Mouse (Mus musculus): ENCODE results near the gene Ints14.
A peak's percentile ranks its signal among the peaks of the same experiment; 100 is the strongest.
"Not testable (repeated sequence)": the region's sequence is repeated elsewhere in the genome, so short reads cannot be mapped to it uniquely, and the experiment has no call there.

Gene Ints14

GRCm38 (mm10) chr9:64952055-64952454 is 8.7 kb upstream of the Ints14 start:
- DNase-seq (ENCODE audit: low read depth, low spot score) = no peak

- DNase-seq (ENCODE audit: low read depth, low spot score) = no peak
Measured at GRCm38 (mm10) chr9:64953190-64953589, 7.5 kb upstream of the Ints14 start.

DNA sequence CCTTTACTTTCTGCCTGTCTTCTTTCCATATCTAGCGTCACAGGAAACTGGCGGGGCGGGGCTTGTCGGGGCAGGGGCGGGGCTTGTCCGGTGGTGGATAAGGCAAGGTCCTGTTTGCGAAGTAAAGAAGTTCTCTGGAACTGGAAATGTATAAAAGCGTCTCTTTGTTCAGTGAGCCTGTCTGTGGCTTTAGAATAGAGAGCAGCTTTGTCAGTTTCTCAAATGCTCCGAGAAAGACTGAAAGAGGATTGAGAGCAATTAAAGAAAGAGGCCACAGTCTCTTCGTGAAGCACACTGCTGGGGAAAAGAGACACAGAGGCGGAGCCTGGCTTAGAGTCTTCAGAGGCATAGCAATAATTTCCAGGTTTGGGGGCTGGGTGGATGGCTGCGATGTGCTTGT is 4.4 kb upstream of the Ints14 start:
- peak; percentile 27 for DNase-seq (ENCODE audit: low read depth, low spot score)

DNA sequence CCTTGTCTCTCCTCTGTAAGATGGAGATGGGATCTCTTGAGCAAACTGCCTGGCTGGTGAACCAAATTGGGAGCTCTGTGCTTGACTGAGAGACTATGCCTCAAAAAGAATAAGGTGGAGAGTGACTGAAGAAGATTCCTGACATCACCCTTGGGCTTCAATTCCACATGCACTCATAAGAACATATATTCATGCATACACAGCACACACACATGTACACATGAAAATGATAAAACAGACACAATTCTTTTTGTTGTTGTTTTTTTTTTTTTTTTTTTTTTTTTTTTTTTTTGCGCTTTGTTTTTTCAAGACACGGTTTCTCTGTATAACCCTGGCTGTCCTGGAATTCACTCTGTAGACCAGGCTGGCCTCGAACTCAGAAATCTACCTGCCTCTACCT is 3.4 kb upstream of the Ints14 start:
- no peak for DNase-seq (ENCODE audit: low read depth, low spot score)

DNA sequence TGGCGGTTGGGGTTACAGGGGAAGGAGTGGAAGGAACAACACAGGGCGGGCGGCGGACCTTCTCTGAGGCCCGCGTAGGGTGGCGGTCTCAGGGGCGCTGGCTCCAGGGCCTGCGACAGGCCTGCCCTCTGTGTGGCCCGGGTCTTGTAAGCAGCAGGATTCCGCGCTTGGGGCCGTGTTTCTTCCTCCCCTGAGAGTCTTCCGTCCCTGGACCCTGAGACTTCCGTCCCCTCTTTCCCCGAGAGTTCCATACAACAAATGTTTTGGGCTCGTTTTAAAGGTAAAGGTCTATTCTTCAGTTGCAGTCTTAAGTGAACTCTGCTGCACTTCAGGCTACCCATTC is 244 bp downstream of the Ints14 start:
- DNase-seq (ENCODE audit: low read depth, low spot score) = no peak

DNA sequence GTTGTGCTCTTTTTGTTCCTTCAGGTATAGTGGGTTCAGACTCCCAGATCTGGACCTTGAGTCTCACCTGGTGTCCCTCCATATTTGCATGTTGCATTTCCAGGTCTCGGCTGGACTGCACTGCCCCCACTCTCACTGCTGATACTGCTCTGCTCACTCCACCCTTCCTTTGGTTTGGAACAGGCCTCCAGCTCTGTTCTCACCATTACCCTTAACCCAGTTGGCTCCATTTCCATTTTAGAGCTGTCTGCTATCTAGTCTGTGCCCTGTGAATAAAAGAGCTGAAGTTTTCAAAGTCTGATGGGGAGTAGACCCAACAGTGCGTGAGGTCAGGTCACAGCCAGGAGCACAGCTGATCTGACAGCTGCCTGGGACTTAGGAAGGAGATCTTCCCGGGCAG is 19.8 kb downstream of the Ints14 start:
- DNase-seq (ENCODE audit: low read depth, low spot score) = no peak

DNA sequence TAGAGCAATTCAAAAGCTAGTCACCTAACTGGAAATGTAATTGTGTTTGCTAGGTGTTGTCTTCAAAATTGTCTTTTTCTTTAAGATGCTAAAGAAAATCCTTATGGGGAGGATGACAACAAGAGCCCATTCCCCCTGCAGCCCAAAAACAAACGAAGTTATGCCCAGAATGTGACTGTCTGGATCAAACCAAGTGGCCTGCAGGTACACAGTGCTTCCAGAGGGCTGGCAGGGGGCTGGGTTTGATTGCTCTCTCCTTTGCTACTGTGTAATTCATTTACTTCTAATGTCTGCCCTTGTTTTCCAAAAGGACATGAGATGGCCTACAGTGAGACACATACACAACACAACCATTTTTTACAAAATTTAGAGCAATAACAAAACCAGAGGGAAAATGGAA is 21.2 kb downstream of the Ints14 start:
- no peak for DNase-seq (ENCODE audit: low read depth, low spot score)

- DNase-seq (ENCODE audit: low read depth, low spot score) = no peak
Measured at GRCm38 (mm10) chr9:64985037-64985794, 24.5 kb downstream of the Ints14 start.

DNA sequence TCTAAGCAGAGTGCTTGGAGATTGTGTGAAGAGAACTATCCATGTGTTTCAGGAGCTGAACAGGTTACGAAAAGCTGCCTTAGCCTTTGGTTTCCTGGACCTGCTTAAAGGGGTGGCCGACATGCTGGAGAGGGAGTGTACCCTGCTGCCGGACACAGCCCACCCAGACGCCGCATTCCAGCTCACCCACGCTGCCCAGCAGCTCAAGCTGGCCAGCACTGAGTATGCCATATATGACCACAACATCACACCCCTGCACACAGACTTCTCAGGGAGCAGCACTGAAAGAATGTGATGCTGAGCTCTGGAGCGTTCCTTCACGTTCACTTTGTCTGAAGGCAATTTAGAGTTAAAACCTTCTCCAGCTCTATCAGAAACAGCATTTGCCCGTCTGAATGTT is 25.1 kb downstream of the Ints14 start:
- DNase-seq (ENCODE audit: low read depth, low spot score) = no peak

DNA sequence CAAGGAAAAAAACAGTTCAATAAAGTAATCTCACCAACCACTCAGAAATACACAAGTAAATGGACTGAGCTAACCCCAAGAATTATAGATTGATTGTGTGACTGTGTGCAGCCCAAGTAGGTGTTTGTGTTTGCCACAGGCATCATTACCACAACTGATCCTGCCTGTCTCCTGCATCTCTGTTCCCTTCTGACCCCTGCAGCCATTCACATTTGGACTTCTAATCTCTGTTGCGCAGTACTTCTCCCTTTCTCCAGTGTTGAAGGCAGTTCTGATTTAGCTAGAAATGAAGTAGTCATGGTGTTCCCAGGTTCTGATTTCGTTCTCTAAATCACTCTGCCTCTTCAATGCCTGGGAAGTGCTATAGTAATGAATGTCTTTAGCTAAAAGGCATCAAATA is 26.9 kb downstream of the Ints14 start:
- DNase-seq (ENCODE audit: low read depth, low spot score) = no peak

DNA sequence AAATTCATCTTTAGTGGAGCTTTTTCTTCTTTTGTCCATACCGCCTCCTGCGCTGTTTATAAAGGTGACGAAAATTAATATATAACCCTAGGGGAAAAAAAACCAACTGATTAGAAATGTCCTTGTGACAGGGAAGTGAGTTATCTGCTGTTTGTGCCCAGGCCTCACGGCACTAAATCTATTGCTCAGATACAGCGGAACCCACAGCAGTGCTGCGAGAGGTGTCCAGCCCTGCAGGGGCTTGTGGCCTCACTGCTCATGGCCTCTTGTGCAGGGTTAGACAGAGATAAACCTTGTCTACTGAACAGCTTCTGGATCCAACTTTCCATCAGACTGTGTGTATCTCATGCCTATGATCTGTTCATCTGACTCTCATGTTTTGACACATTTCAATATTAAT is 27.7 kb downstream of the Ints14 start:
- DNase-seq (ENCODE audit: low read depth, low spot score) = no peak

DNA sequence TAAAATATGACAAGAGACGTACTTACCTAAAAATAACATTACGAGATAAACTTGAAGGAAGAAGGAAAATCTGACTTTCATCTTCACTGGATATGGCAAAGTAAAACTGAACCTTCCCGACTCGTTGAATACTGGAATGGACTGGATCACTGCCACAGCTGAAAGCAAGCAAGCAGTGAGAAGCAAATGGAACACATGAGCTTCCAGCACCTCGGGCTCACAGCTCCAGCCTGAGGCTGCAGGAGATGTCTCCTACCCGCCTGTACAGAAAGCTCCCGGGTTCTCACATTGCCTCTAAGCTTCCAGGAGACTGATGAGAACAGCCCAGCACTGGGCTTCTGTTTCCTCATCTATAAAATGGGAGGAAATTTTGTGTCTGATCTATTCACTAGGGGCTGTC is 29.6 kb downstream of the Ints14 start:
- no peak for DNase-seq (ENCODE audit: low read depth, low spot score)

DNA sequence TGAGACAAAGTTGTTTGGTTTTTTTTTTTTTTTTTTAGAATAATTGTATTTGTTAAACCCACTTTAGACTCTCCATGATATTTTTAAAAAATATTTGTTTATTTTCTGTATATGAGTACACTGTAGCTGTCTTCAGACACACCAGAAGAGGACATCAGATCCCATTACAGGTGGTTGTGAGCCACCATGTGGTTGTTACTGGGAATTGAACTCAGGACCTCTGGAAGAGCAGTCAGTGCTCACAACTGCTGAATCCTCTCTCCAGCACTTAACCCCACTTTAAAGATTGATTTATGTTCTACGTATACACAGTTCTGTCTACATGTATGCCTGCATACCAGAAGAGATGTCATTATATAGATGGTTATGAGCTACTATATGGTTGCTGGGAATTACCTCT is 34.8 kb downstream of the Ints14 start:
- DNase-seq (ENCODE audit: low read depth, low spot score) = not testable (repeated sequence)

DNA sequence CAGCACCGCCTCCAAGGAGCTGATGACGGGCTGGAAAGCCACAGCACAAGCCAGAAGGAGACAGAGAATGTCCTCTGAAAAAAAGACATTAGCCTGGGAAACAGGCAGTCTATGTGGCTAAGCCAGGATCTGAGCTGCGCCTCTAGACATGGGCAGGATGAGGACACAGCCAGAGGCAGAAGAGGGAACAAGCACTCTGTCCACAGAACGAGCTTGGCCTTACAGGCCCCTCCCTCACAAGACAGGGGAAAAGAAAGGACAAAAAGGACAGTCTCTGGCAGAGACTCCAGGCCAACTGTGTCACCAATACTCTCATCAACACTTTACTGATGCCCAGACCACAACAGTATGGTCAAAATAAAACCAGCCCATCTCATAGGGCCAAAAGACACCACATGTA is 40.8 kb downstream of the Ints14 start:
- DNase-seq (ENCODE audit: low read depth, low spot score) = no peak

GRCm38 (mm10) chr9:65005737-65006136 is 45.0 kb downstream of the Ints14 start:
- no peak for DNase-seq (ENCODE audit: low read depth, low spot score)

DNA sequence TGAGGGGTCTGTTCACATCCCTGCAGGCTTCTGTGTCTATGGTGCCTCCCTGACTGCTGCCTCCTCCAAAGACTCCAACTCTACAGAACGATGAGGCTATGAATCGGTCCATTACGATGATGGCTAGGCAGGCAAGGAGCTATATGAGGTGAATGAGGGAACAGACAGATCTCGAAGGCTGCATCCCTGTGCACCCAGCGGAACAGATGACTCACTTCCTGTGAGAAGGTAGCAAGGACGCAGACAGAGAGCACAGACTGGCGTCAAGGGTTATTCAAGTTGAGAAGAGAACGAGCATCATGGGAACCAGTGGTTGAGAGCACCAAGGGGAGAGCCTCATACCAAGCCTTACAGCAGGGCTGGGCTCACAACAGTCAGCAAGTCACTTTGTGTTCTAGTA is 49.9 kb downstream of the Ints14 start:
- DNase-seq (ENCODE audit: low read depth, low spot score) = peak; percentile 55

DNA sequence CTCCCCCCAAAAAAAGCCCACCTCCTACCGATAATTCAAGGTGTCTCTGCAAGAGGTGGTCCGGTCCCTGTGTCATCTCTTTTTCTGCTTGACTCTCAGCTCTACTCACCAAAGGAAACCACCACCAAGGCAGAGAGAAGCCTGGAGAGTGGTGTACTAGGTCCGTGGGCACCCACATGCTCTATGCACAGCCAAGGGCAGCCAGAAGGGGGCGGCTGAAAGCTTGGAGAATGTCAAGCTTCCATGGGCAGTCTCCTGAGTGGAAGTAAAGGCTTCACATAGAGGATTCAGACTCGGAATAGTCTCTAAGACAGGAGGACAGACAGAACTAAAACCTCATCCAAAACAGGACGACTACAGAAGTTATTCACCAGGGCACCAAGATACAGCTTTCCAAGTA is 50.6 kb downstream of the Ints14 start:
- peak; percentile 17 for DNase-seq (ENCODE audit: low read depth, low spot score)

DNA sequence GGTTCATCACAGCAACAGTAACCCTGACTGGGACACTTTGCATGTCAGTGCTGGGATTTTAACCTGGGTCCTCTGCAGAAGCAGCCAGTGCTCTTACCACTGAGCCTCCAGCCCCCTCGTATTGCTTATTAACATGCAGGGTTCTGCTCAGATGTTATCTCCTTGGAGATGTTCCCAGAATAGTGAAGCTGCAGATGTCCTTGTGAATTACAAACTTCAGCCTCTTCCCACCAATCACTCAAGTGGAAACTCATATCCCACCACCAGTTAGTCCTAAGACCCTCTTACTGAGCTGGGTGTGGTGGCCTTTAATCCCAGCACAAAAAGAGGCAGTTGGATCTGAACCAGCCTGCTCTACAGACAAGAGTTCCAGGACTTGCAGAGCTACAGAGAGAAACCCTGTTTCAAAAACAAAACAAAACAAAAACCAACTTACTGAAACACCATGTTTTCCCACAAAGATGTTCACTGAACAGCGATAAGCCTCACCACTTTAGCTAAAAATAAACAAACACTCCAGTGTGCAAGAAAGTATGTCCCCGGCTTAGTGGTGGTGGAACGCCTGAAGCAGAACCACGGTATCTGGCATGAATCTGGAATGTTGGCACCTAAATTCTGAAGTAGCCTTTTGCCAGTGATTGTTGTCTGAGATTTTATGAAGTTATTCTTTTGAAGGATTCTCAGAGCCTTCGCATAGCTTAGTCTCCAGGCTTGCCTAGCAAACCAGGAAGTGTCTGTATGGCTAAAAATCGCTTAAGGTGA is 54.9 kb downstream of the Ints14 start:
- DNase-seq (ENCODE audit: low read depth, low spot score) = peak; percentile 31

- DNase-seq (ENCODE audit: low read depth, low spot score) = no peak
Measured at GRCm38 (mm10) chr9:65016241-65016977, 55.7 kb downstream of the Ints14 start.

GRCm38 (mm10) chr9:65016978-65017827 is 56.5 kb downstream of the Ints14 start:
- no peak for DNase-seq (ENCODE audit: low read depth, low spot score)

DNA sequence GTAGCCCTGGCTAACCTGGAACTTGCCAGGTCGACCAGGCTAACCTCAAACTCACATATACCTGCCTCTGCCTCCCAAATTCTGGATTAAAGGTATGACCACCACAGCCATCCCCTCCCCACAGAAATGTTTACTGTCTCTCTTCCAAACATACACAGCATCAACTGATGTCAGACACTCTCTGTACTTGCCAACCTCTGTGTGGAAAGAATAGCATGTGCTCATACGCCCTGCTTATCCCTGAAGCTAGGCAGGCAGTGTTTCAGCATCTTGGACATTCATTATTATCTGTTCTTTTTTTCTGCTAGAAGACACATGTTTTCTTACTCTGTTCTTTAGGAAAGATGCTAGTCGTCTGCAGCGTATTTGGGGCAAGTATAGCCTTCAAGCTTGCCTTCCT is 57.2 kb downstream of the Ints14 start:
- DNase-seq (ENCODE audit: low read depth, low spot score) = no peak

Measured in 3T3-L1 (cell line).